ENCODE assay signal across 8 mouse cellular contexts in the genomic region with DNA sequence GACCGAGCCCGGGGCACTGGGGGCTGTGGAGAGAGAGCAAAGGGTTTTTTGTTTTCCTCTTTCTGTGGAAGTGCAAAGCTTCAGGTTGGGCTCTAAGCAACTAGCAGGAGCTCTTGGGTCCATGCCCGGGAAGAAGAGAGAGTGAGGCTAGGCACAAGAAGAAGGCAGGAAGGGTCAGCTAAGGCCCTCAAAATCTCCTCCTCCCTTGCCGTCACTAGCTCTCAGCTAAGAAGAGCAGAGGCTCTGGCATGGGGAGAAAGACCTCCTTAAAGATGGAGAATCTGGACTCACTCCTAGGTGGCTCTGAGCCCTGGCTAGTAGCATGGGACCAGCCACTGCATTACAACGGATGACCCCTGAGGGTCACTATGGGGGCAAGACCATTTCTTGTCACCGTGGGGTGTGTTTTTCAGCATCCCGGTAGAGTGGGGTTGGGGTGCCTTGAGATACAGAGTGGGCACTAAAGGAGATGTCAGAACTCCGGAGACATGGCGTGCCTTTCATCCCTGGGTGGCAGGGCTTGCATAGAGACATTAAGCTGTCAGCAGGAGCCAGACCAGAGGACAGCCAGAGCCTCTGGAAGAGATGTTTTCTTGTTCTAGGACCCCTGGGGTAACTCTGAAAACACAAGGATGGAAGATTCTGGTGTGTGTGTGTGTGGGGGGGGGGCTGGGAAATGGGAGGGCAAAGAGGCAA. TPM values are rescaled to one million over a fixed set of nuclear protein-coding genes. Genes with fewer than 3 reads are reported as not detected.
DNase-seq lines count a peak whose midpoint lies in the region; ATAC-seq lines count a peak whose summit lies in the region.

No protein-coding gene starts in this region.

- no peak for DNase-seq in frontal cortex, postnatal 25 days (ENCODE audit: low spot score in 2 of 2)
- peak; percentile 50 for DNase-seq in ovary, postnatal 14 days (ENCODE audit: low spot score)
- no peak for DNase-seq in ovary, adult 18-20 months (ENCODE audit: low spot score)
- DNase-seq in kidney, adult 9 months, result peak; percentile 29
- DNase-seq in lung, postnatal 25 days (ENCODE audit: low spot score), result peak; percentile 58
- DNase-seq in urinary bladder, postnatal 25 days (ENCODE audit: low spot score), result no peak

- ATAC-seq in frontal cortex, adult (ENCODE audit: low TSS enrichment), result peak; percentile 25; the same call in 1 of the 2 replicates
- ATAC-seq in megakaryocyte progenitor cell, adult 5-6 weeks (replicated peaks; ENCODE audit: poor library complexity), result no peak

RNA-seq across cellular contexts. Expression of gene Cdc42ep4, which starts 54.8 kb away (rescaled TPM):
- total RNA-seq in megakaryocyte progenitor cell, adult 5-6 weeks (2015), result 10.0 and 10.3 TPM in 2 replicates
- total RNA-seq in megakaryocyte progenitor cell, adult 5-6 weeks (2017), result 14.5 and 14.7 TPM in 2 replicates

Comparison
In these comparisons a context has a peak if more than half of its experiments do, and no peak if none do; other contexts are left out.
1. DNase-seq: peak in ovary, postnatal 14 days (single experiment), kidney, adult 9 months (single experiment) and lung, postnatal 25 days (single experiment); none in frontal cortex, postnatal 25 days (0 of 2), ovary, adult 18-20 months (single experiment) and urinary bladder, postnatal 25 days (single experiment).